10 mouse cellular contexts compared by ENCODE assay signal in the genomic region with DNA sequence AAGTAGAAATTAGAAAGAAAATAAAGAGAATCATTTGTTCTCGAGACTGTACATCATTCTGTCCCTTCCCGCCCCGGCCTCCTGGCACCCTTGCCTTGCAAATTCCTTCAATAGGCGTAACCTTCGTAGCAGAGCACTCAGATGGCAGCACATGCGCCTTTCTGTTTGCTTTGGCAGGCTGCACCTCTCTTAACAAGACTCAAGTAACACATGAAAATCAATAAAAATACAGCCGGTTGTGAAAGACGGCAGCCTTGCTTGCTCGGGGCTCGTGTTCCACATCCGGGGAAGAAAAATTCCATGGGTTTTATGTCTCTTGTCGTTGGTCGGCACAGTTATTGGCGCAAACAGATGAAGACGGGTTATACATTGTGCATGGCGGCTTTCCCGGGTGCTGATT.
DNase-seq lines count a peak whose midpoint lies in the region; ATAC-seq and TF ChIP-seq lines count a peak whose summit lies in the region.
"Had no signal": no experiment of that assay in that cellular context is flagged by ENCODE, and none has a peak within 500 bp of the region (broad histone marks: within the 10 kb centered on the region; RNA-seq: fewer than 3 reads in every experiment).

No protein-coding gene starts in this region.

- ATAC-seq in limb, embryonic 14.5 days (ENCODE audit: low FRiP score, low read depth), result peak; percentile 91

- no peak for TF ChIP-seq CTCF in testis, adult 2 months (IDR thresholded peaks at IDR 0.05; ENCODE audit: control insufficient read depth, insufficient read depth, insufficient replicate concordance, low read depth, low read length)
- no peak for TF ChIP-seq CTCF in thymus, adult 2 months (IDR thresholded peaks at IDR 0.05; ENCODE audit: borderline replicate concordance, control insufficient read depth, extremely low read depth, insufficient read depth, low read length, poor library complexity)

- no peaks in the 10 kb centered on the region for H3K9me3 ChIP-seq in limb, embryonic 14.5 days (ENCODE audit: control insufficient read depth, low read length)

- no peak overlapping the region for H3K9ac ChIP-seq in limb, embryonic 14.5 days (ENCODE audit: low read depth, low read length, severe bottlenecking)

- DNase-seq in testis, postnatal 10 days (ENCODE audit: low spot score), result no peak
- DNase-seq in heart, postnatal 25 days (ENCODE audit: low spot score), result peak; percentile 42
- DNase-seq in limb, embryonic 14.5 days (ENCODE audit: low spot score), result peak; percentile 82
- DNase-seq in thymus, adult 2 months, result no peak
- DNase-seq in thymus, adult 18-20 months, result no peak
- DNase-seq in left cerebral cortex, postnatal 14 days (ENCODE audit: low spot score in 2 of 2), result no peak
- no peak for DNase-seq in frontal cortex, adult 2 months (ENCODE audit: extremely low spot score in 1 of 2, low spot score in 1 of 2)
- DNase-seq: cerebellum, adult 2 months; spleen, adult 18-20 months had no signal

- no peaks in the 10 kb centered on the region for H3K36me3 ChIP-seq in testis, adult 2 months (ENCODE audit: control insufficient read depth, insufficient read depth, low read length)
- H3K36me3 ChIP-seq in limb, embryonic 14.5 days (ENCODE audit: control insufficient read depth, insufficient read depth, low read length), result no peaks in the 10 kb centered on the region
- H3K36me3 ChIP-seq in thymus, adult 2 months (ENCODE audit: control insufficient read depth, insufficient read depth, low read length), result no peaks in the 10 kb centered on the region

- intact Hi-C loops in heart, postnatal 25 days (cut with DNase I), result no loop called here
- intact Hi-C loops in left cerebral cortex, postnatal 14 days (cut with DNase I), result no loop called here

- no peaks in the 10 kb centered on the region for H3K27me3 ChIP-seq in testis, adult 2 months (ENCODE audit: control insufficient read depth, insufficient read depth, low read length)
- H3K27me3 ChIP-seq in limb, embryonic 14.5 days (ENCODE audit: control insufficient read depth, insufficient read depth, low read length), result no peaks in the 10 kb centered on the region
- H3K27me3 ChIP-seq in thymus, adult 2 months (ENCODE audit: control insufficient read depth, insufficient read depth, low read length), result no peaks in the 10 kb centered on the region

- peak overlapping the region; percentile 36 for H3K4me2 ChIP-seq in limb, embryonic 14.5 days (replicated peaks; ENCODE audit: low read depth, low read length, severe bottlenecking)

- WGBS in limb, embryonic 14.5 days, result 34% methylated on average over 17 of the region's 17 CpGs
- 92% methylated on average over 17 of the region's 17 CpGs for WGBS in thymus, adult 2 months

- TF ChIP-seq POLR2A in testis, adult 2 months (IDR thresholded peaks at IDR 0.05; ENCODE audit: control insufficient read depth, low read depth, low read length), result no peak
- no peak for TF ChIP-seq POLR2A in limb, embryonic 14.5 days (IDR thresholded peaks at IDR 0.05; ENCODE audit: borderline replicate concordance, extremely low read depth, insufficient read depth, insufficient read length)
- no peak for TF ChIP-seq POLR2A in thymus, adult 2 months (IDR thresholded peaks at IDR 0.05; ENCODE audit: control insufficient read depth, extremely low read depth, insufficient read depth, low read length, poor library complexity)

- H3K27ac ChIP-seq in testis, adult 2 months (ENCODE audit: control insufficient read depth, insufficient read depth, low read depth, low read length), result no peak overlapping the region
- H3K27ac ChIP-seq in limb, embryonic 14.5 days (replicated peaks; ENCODE audit: low read depth, low read length), result peak overlapping the region; percentile 77
- H3K27ac ChIP-seq in thymus, adult 2 months (ENCODE audit: control insufficient read depth, insufficient read depth, low read length), result no peak overlapping the region

- peak overlapping the region; percentile 18 for H3K4me3 ChIP-seq in testis, adult 2 months (ENCODE audit: control insufficient read depth, low read depth, low read length)
- no peak overlapping the region for H3K4me3 ChIP-seq in limb, embryonic 14.5 days (replicated peaks; ENCODE audit: low read length)
- H3K4me3 ChIP-seq in thymus, adult 2 months (ENCODE audit: control insufficient read depth, insufficient read depth, low read length), result no peak overlapping the region

- no peaks in the 10 kb centered on the region for H3K4me1 ChIP-seq in testis, adult 2 months (ENCODE audit: control insufficient read depth, insufficient read depth, low read length)
- peaks cover 13% of the 10 kb centered on the region for H3K4me1 ChIP-seq in limb, embryonic 14.5 days (ENCODE audit: control insufficient read depth, insufficient read depth, low read length)
- no peaks in the 10 kb centered on the region for H3K4me1 ChIP-seq in thymus, adult 2 months (replicated peaks; ENCODE audit: control insufficient read depth, insufficient read depth, low read length)

Comparison
In these comparisons a context has a peak if more than half of its experiments do, and no peak if none do; other contexts are left out.
1. DNase-seq: peak in heart, postnatal 25 days (single experiment) and limb, embryonic 14.5 days (single experiment); none in testis, postnatal 10 days (single experiment), thymus, adult 2 months (single experiment), thymus, adult 18-20 months (0 of 2), left cerebral cortex, postnatal 14 days (0 of 2) and frontal cortex, adult 2 months (0 of 2).